Mouse (Mus musculus) hindbrain, embryonic 10.5 days (tissue): ENCODE measurements around the gene Ddx4. TPM values are rescaled to one million over a fixed set of nuclear protein-coding genes. Genes with fewer than 3 reads are reported as not detected.

ENCODE experiments used
- DNase-seq: peaks from one replicate; pipeline ENCODE4 v3.0.0-alpha.2; 2017; ENCODE audit warnings: low spot score
- H3K27ac ChIP-seq: fragments of 300-500 bp; sonication (generic); 2 replicates; pipeline ENCODE4 v1.5.1; 2016; ENCODE audit warnings: mild to moderate bottlenecking, moderate library complexity
- H3K27me3 ChIP-seq: fragments of 300-500 bp; sonication (generic); 2 replicates; pipeline ENCODE4 v1.6.1; 2016; ENCODE audit warnings: mild to moderate bottlenecking; ENCODE audit not compliant: poor library complexity, insufficient read depth, severe bottlenecking
- H3K36me3 ChIP-seq: fragments of 300-500 bp; sonication (generic); 2 replicates; pipeline ENCODE4 v1.6.1; 2016; ENCODE audit warnings: mild to moderate bottlenecking, moderate library complexity
- H3K4me1 ChIP-seq: fragments of 300-500 bp; sonication (generic); replicated peaks from 2 replicates; pipeline ENCODE4 v1.6.1; 2016; ENCODE audit warnings: mild to moderate bottlenecking
- H3K4me3 ChIP-seq: fragments of 300-500 bp; sonication (generic); 2 replicates; pipeline ENCODE4 v1.5.1; 2016; ENCODE audit warnings: mild to moderate bottlenecking, moderate library complexity
- H3K9me3 ChIP-seq: fragments of 300-500 bp; sonication (generic); 2 replicates; pipeline ENCODE4 v1.6.1; 2016; ENCODE audit warnings: mild to moderate bottlenecking, moderate library complexity
- WGBS: fragments of 180-500 bp; shearing (Covaris S2); methylation state at CpG from one replicate; pipeline ENCODE4 v1.1.7; 2016; 5-methylcytosine and 5-hydroxymethylcytosine counted together
- polyA plus RNA-seq: library from polyadenylated mRNA; unstranded; fragments of >200 nt; fragmentation: Nextera tagmentation; extraction: Ambion mirVana; gene quantifications from 2 replicates; pipeline ENCODE4 v1.2.1, GENCODE M21; 2016

Ddx4 gene
- 0.31 and 1.3 TPM in 2 replicates for polyA plus RNA-seq

GRCm38 (mm10) chr13:112652205-112652604 lies at the start of gene Ddx4:
Gene Ddx4 (minus strand): TSS chr13:112652475.
- peaks cover 6% of the 10 kb centered on the region; the same call in 1 of the 2 replicates for H3K36me3 ChIP-seq
- DNase-seq, result no peak
- H3K4me3 ChIP-seq, result peak within 1 kb of the TSS; percentile 11; the same call in 1 of the 2 replicates
- H3K9me3 ChIP-seq, result peaks cover 10% of the 10 kb centered on the region
- H3K4me1 ChIP-seq, result peaks cover 4% of the 10 kb centered on the region; the same call in 1 of the 2 replicates
- H3K27ac ChIP-seq, result no peak within 1 kb of the TSS
- 69% methylated on average over 45 of the region's 45 CpGs for whole genome bisulfite sequencing
- peaks cover 8% of the 10 kb centered on the region; the same call in 1 of the 2 replicates for H3K27me3 ChIP-seq

- no peak overlapping the region for H3K27ac ChIP-seq
- no peaks in the 10 kb centered on the region for H3K9me3 ChIP-seq
- no peaks in the 10 kb centered on the region for H3K4me1 ChIP-seq
- no peaks in the 10 kb centered on the region for H3K27me3 ChIP-seq
- 88% methylated on average over 8 of the region's 8 CpGs for WGBS
- peaks cover 18% of the 10 kb centered on the region for H3K36me3 ChIP-seq
- H3K4me3 ChIP-seq, result no peak overlapping the region
- no peak for DNase-seq
Observed at GRCm38 (mm10) chr13:112701256-112701655, 49.0 kb upstream of the Ddx4 start.

- H3K27me3 ChIP-seq, result no peaks in the 10 kb centered on the region
- peaks cover 30% of the 10 kb centered on the region for H3K36me3 ChIP-seq
- H3K4me1 ChIP-seq, result no peaks in the 10 kb centered on the region
- 91% methylated on average over 8 of the region's 8 CpGs for WGBS
- H3K4me3 ChIP-seq, result no peak overlapping the region
- peaks cover 7% of the 10 kb centered on the region for H3K9me3 ChIP-seq
- DNase-seq, result no peak
- no peak overlapping the region for H3K27ac ChIP-seq
Observed at GRCm38 (mm10) chr13:112695526-112696240, 43.4 kb upstream of the Ddx4 start.

DNA sequence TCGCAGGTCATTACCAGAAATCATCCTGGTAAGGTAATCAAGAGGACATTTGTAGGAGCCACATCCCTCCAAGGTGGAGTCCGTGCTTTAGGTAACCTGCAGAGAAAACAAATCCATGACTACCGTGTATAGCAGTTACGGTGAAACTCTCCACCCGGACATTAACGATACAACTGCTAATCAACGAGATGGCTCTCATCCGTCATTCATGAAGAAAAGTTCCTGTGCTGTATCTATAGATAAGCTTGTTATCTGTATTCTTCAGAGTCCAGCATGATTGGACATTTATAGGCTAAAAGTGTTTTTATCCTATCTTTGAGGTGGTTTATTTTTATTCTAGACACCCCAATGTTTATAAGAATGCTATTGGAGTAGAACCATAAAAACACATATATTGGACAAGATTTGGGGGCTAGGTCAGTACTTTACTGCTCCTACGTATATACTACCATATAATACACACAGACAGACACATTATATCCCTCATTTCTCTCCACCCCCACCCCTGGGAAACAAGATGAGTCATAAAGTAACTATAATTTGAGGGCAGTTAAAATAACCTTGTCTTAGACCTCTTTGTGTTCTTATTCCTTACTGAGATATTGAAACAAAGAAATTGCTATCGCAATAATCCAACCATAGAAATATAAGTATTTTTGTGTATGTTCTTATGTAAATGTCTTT lies 40.7 kb upstream of the Ddx4 start:
- WGBS, result 94% methylated on average over 10 of the region's 10 CpGs
- peaks cover 12% of the 10 kb centered on the region for H3K36me3 ChIP-seq
- H3K4me1 ChIP-seq, result no peaks in the 10 kb centered on the region
- no peaks in the 10 kb centered on the region for H3K27me3 ChIP-seq
- H3K9me3 ChIP-seq, result peaks cover 7% of the 10 kb centered on the region
- no peak for DNase-seq
- no peak overlapping the region for H3K4me3 ChIP-seq
- H3K27ac ChIP-seq, result no peak overlapping the region

- no peaks in the 10 kb centered on the region for H3K36me3 ChIP-seq
- H3K27me3 ChIP-seq, result no peaks in the 10 kb centered on the region
- WGBS, result 89% methylated on average over 2 of the region's 2 CpGs
- no peak for DNase-seq
- H3K4me1 ChIP-seq, result no peaks in the 10 kb centered on the region
- H3K9me3 ChIP-seq, result no peaks in the 10 kb centered on the region
- H3K27ac ChIP-seq, result no peak overlapping the region
- H3K4me3 ChIP-seq, result no peak overlapping the region
Observed at GRCm38 (mm10) chr13:112686155-112686554, 33.9 kb upstream of the Ddx4 start.

- WGBS, result 87% methylated on average over 6 of the region's 6 CpGs
- no peak overlapping the region for H3K27ac ChIP-seq
- no peak for DNase-seq
- no peaks in the 10 kb centered on the region for H3K27me3 ChIP-seq
- no peaks in the 10 kb centered on the region for H3K9me3 ChIP-seq
- H3K36me3 ChIP-seq, result no peaks in the 10 kb centered on the region
- H3K4me1 ChIP-seq, result no peaks in the 10 kb centered on the region
- H3K4me3 ChIP-seq, result no peak overlapping the region
Observed at GRCm38 (mm10) chr13:112683970-112684369, 31.7 kb upstream of the Ddx4 start.

- H3K4me3 ChIP-seq, result no peak overlapping the region
- H3K4me1 ChIP-seq, result no peaks in the 10 kb centered on the region
- H3K27me3 ChIP-seq, result no peaks in the 10 kb centered on the region
- no peak for DNase-seq
- no peak overlapping the region for H3K27ac ChIP-seq
- peaks cover 4% of the 10 kb centered on the region for H3K36me3 ChIP-seq
- no peaks in the 10 kb centered on the region for H3K9me3 ChIP-seq
- WGBS, result 81% methylated on average over 2 of the region's 2 CpGs
Observed at GRCm38 (mm10) chr13:112683312-112683711, 31.0 kb upstream of the Ddx4 start.

- peak; percentile 4 for DNase-seq
- no peaks in the 10 kb centered on the region for H3K4me1 ChIP-seq
- no peak overlapping the region for H3K4me3 ChIP-seq
- WGBS, result 84% methylated on average over 4 of the region's 4 CpGs
- H3K9me3 ChIP-seq, result no peaks in the 10 kb centered on the region
- peaks cover 11% of the 10 kb centered on the region for H3K36me3 ChIP-seq
- H3K27ac ChIP-seq, result no peak overlapping the region
- H3K27me3 ChIP-seq, result no peaks in the 10 kb centered on the region
Observed at GRCm38 (mm10) chr13:112678154-112678553, 25.9 kb upstream of the Ddx4 start.

DNA sequence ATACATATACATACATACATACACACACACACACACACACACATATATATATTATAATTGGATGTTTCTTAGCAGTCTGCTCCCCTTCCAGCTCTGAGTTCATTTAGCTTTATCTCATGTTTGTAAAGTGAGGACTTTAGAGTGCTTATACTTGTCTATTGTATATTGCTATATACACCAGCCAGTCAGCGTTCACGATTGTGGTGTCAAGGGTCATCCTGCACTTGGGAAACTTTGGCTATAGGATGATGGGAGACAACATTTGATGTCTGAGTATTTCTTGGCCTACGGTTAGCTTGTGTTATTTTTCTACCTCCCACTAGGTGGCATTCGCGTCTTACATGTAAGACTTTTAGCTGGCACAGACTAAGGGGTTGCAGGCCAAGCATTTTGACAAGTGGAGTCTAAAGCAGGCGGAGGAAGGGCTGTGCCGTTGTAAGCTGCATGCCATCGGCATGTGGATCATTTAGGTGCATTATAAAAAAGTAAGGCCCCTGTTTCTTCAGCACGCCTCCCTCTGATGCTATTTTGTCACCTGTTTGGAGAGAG lies 21.7 kb upstream of the Ddx4 start:
- H3K4me1 ChIP-seq, result no peaks in the 10 kb centered on the region
- peaks cover 31% of the 10 kb centered on the region for H3K36me3 ChIP-seq
- WGBS, result 23% methylated on average over 9 of the region's 9 CpGs
- H3K27me3 ChIP-seq, result no peaks in the 10 kb centered on the region
- H3K4me3 ChIP-seq, result no peak overlapping the region
- no peaks in the 10 kb centered on the region for H3K9me3 ChIP-seq
- no peak overlapping the region for H3K27ac ChIP-seq
- DNase-seq, result peak; percentile 46

DNA sequence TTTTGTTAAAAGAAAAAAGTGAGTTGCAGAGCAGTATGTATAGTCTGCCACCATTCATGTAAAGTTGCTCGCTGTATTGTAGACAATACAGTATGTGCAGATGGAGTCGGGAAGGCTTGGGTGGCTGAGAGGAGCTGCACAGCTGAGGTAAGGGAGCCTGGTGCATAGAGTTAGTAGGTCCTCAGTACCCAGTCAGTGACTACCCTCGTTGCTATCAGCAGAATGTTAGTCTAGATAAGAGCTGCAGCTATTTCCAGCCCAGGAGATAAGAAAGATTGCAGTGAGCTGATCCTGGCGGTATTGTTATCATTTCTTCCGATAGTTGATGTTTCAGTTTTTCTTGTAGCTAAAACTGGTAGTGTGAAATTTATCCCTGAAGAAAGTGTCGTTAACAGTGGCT lies 20.5 kb upstream of the Ddx4 start:
- H3K27me3 ChIP-seq, result no peaks in the 10 kb centered on the region
- H3K36me3 ChIP-seq, result peaks cover 23% of the 10 kb centered on the region
- H3K4me3 ChIP-seq, result no peak overlapping the region
- no peaks in the 10 kb centered on the region for H3K9me3 ChIP-seq
- 88% methylated on average over 6 of the region's 6 CpGs for WGBS
- no peaks in the 10 kb centered on the region for H3K4me1 ChIP-seq
- H3K27ac ChIP-seq, result no peak overlapping the region
- DNase-seq, result no peak

GRCm38 (mm10) chr13:112671708-112672107 lies 19.4 kb upstream of the Ddx4 start:
- no peak overlapping the region for H3K27ac ChIP-seq
- WGBS, result 75% methylated on average over 13 of the region's 13 CpGs
- H3K27me3 ChIP-seq, result no peaks in the 10 kb centered on the region
- peaks cover 21% of the 10 kb centered on the region for H3K36me3 ChIP-seq
- no peak overlapping the region for H3K4me3 ChIP-seq
- DNase-seq, result no peak
- H3K9me3 ChIP-seq, result no peaks in the 10 kb centered on the region
- no peaks in the 10 kb centered on the region for H3K4me1 ChIP-seq

DNA sequence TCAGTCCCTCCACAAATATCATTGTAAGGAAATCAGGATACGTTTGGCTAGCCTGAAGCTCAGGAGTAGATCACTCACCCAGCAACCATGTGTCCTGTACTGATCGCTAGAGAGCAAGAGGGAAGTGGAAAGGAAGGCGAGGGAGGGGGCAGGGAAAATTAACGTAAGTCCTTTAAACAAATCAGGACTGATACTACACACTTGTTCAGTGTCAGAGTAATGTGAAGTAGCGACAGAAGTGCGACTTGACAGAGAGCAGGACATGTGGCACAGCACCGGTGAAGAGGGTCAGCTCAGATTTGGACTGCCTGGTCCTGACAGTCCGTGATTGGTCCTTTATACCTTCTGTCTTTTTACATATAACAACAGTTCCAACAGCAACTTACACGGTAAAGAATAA lies 14.9 kb upstream of the Ddx4 start:
- WGBS, result 88% methylated on average over 9 of the region's 9 CpGs
- no peak for DNase-seq
- Histone ChIP-seq H3K9me3 (no peaks in the 10 kb centered on the region), H3K4me1 (no peaks in the 10 kb centered on the region), H3K27me3 (no peaks in the 10 kb centered on the region), H3K4me3 (no peak overlapping the region), H3K36me3 (peaks cover 20% of the 10 kb centered on the region), H3K27ac (no peak overlapping the region)

GRCm38 (mm10) chr13:112666433-112667024 lies 14.3 kb upstream of the Ddx4 start:
- no peak overlapping the region for H3K27ac ChIP-seq
- 90% methylated on average over 10 of the region's 10 CpGs for WGBS
- no peak for DNase-seq
- H3K4me3 ChIP-seq, result no peak overlapping the region
- peaks cover 14% of the 10 kb centered on the region for H3K36me3 ChIP-seq
- H3K4me1 ChIP-seq, result peaks cover 2% of the 10 kb centered on the region; the same call in 1 of the 2 replicates
- H3K27me3 ChIP-seq, result no peaks in the 10 kb centered on the region
- no peaks in the 10 kb centered on the region for H3K9me3 ChIP-seq
